Mouse (Mus musculus) gastrocnemius, postnatal 25 days (tissue): ENCODE data around the gene Knop1. TPM values are rescaled to one million over a fixed set of nuclear protein-coding genes. Genes with fewer than 3 reads are reported as not detected.

Experiments used
- DNase-seq: peaks from one replicate; pipeline ENCODE4 v3.0.0; 2022
- long read RNA-seq, 2 experiments: library from polyadenylated mRNA; stranded (forward); transcript quantifications; one replicate each; pipeline ENCODE4 v2.0.0; 2021
- total RNA-seq, 2 experiments: library from RNA; stranded (reverse); gene quantifications; 1 replicate in 1 of 2; 2 replicates in 1 of 2; pipeline ENCODE4 v1.2.3; 2021

The Knop1 gene
- 10 to 100 TPM; 23.5 to 26.0 TPM for total RNA-seq
- long read RNA-seq, experiment 1, full-length matches to known transcripts: 26 of 36 reads
- long read RNA-seq, experiment 1, partial matches to known transcripts: 2 of 36 reads
- long read RNA-seq, experiment 1, other reads (novel, unspliced or antisense): 8 of 36 reads
- long read RNA-seq, experiment 2, full-length matches to known transcripts: 25 of 32 reads
- long read RNA-seq, experiment 2, partial matches to known transcripts: 4 of 32 reads
- long read RNA-seq, experiment 2, other reads (novel, unspliced or antisense): 3 of 32 reads

DNA sequence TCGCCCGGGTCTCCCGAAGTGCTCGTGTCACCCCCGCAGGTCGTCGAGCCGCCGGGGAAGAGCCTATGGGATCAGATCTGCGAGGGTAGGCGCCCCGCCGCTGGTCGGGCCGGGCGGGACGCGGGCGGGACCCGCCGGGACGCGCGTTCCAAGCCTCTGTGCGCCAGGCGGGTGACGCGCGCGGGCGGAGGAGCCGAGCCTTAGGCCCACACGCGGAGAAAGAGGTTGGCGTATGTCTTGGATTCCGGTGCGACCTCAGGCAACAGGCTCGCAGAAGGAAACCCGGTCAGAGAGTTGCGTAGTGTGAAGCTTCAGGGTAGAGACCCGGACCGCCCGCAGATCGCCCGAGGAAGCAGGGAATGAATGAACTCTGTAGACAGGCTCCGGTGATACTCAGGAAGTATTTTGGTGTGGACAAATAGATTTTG lies at the start of gene Knop1:
TSS of gene Knop1 (minus strand) at position 378 of the 428 bp plus-strand sequence.
- DNase-seq: no peak

DNA sequence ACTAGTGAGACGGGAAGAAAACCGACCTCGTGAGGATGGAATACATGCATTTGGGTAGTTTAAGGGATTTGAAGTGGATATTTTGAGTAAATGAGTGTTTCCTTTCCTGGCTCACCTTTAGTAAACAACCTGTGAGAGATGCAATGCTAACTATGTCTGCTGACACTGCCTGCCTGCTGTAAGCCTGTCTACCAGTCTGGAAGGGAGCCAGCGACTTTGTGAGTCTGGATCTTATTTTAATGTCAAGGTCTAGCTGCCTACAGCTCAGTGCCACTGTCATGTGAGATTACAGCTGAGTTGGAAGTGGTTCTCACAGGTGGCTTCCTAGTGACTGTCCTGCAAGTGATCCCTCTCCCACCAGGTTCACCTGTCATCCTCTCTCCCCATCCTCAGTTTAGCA lies 48.5 kb upstream of the Knop1 start:
- DNase-seq: no peak

DNA sequence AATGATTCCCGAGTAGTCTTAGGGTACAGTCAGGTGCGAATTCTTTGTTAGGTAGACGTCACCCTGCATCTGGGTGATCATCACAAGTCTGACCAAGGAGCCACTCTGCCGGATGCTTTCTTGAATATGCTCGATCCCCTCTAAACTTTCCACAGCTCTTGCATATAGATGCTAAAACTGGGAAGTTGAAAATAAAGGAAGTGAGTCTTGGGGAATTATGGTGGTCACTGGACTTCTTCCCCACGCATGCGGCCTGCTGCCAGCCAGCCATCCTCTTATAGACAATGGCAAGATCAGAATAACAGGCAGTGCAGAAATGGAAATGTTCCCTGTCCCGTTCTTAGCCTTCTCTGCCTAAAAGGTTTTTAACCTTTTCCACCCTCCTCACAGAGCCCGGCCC lies 47.8 kb upstream of the Knop1 start:
- DNase-seq: no peak

DNA sequence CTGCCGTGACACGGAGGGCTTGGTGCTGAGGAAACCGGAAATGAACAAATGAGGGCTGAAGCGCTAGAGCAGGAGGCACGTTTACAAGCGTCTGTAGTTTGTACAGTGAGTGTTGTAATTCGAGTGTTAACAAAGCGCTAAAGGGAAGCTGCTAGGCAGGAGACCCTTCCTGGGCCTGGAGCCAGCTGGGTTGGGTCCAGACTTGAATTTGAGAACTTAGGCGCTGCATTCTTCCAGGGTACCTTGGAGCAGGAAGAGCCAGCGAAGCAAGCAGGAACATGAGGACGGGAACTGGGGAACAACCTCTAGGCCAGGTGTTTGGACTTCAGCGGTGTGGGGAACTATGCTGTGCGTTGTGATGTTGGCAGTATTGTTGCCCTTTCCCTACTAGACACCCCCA lies 46.9 kb upstream of the Knop1 start:
- no peak for DNase-seq

DNA sequence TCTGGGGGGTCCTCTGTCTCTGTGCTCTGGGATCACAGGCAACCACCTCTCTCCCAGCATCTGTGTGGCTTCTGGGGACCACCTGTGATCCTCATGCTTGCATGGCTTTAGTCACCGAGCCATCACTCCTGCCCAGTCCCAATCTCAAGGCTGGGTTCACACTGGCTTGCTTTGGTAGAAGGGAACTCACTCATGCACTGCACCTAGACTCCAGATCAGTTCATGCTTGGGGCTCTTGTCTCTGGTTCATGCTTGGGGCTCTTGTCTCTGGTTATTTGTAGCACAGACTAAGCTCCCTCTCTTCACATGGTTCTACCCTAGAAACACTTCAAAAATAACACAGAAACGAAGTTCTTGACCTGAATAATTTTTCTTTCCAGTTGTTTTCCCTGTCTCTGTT lies 44.0 kb upstream of the Knop1 start:
- no peak for DNase-seq

DNA sequence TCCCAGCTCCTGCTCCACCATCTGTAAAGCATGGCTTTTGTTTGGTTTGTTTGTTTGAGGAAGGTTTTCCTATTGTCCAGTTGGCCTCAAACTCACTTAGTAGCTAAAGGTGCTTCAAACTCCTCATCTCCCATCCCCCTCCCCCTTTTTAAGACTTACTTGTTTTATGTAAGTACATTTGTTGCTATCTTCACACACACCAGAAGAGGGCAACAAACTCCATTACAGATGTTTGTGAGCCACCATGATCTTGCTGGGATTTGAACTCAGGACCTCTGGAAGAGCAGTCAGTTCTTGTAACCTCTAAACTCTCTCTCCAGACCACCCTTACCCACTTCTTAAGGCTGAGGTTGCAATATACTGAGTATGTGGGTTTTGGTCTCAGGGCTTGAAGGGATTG lies 42.0 kb upstream of the Knop1 start:
- no peak for DNase-seq

DNA sequence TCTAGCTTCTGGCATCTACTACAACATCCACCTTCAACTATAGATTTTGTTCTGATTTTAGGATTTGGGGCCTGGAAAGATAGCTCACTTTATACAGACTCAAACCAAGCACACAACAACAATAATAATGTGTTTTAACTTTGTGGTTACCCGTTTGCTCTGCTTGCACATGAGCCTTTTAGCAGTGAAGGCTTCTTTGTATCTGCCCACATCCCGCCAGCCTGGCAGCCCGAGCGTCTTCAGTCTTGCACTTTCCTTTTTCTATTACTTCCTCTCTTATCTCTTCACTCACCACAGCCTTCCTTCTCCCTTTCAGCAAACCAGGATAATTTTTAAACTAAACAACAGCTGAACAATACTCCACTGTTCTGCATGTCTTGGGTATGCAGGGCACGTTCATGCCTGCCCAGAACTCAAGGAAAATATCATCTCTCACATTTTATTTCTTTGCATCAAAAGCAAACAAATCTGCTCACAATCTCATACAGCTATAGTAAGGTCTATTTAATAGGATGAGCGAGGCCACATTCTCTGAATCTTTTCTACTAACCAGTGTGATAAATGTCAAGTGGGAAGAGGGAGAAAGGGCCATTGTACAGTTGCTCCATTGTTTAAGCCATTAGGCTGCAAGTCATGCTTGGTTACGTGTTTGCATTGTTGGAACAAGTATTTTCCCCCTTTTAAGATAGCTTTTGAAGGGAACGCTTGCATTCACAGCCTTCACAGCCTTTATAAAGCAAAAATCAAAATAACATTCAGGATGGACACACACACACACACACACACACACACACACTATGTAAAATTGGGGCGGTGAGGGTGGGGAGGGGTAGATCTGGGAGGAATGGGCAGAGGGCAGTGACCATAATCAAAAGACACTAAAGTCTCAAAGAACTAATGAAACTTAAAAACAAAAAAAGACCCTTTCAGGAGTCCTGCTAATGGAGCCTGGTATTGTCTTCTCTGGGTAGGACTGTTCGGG lies 39.7 kb upstream of the Knop1 start:
- no peak for DNase-seq

DNA sequence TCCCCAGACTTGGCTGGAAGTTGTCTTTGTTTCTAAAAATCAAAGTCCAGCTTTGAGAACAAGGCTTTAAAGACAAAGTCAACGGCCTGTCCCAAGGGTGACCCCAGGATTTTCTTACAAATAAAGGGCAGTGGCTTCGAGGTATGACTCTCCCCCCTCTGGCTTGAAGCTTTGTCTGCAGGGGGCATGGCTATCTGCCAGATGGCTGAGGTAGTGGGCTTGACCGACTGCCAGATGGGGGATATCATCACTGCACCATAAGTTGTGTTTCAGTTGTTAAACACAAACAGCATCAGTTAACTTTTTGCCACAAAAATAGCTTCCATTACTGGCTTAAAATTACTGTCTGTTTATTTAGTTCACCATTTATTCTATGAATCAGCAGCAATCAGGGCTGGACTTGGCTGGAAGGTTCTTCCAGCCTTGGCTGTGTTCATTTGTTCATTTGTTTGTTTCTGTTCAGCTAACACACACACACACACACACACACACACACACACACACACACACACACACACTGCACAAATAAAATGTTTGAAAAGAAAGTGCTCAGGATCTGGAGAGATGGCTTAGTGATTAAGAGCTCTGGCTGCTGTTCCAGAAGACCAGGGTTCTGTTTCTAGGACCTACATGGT lies 33.1 kb upstream of the Knop1 start:
- DNase-seq: no peak

DNA sequence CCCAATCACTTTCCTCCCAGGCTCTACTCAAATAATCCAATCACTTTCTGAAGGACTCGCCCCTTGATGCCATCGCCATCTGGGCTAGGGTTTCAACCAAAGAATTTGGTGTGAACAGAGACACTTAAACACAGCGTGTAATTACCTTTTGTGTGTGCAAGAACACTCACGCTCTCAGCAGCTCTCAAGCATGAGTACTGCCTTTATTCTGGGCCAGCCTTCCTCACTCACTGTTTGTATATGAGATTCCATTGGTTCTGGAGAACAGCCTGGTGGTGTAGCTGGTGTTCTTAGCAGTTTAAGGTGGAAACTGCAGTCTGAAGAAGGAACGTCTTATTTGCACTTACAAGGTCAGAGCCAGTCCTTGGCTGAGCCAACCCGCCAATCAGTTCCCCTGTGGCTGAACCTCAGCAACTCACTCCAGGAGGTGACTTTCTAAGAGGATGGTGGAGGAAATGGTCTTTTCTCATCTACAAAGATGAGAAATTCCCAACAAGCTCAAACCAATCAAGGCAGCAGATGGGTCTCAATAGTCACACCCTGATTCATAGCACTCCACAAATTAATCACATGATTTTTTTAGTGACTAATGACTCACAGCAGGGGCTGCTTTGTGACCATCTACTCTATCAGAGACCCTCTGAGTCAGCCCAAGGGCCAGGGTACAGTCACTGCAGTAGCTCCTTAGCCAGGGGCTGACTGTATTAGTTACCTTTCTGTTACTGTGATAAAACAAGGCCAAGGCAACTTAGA lies 31.4 kb upstream of the Knop1 start:
- no peak for DNase-seq

DNA sequence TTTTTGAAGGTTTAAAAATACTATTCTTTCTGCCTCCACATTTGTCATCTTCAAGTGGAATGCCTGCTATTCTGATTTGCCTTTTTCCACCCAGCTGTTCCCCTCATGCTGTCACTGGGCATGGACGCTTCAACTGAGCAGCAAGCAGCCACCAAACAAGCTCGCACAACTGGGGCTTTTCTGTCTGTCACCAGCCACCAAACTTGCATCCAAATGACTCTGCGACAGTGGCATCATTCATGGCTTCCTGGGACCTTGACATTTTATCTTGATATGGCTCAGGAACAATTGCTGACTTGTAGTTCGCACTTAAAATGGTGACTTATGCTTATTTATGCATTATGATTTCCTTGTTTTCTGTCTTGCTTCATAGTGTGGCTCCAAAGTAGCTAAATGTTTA lies 28.9 kb upstream of the Knop1 start:
- DNase-seq: no peak

DNA sequence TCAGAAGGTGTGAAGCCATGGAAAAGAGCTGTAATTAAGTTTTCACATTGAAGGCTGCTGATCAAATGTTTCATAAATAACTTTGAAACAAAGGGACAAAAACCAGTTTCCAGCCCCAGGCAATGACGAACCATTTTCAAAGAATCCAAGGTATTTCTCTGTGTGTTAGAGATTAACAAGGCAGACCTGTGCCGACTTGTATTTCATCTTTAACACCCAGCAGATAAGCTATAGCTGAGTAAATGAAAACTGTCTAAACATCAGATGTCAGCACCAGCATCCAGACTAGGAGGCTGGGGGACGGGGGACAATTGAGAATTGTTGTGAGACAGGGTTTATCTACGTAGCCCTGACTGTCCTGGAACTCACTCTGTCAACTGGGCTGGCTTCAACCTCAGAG lies 27.9 kb upstream of the Knop1 start:
- no peak for DNase-seq

DNA sequence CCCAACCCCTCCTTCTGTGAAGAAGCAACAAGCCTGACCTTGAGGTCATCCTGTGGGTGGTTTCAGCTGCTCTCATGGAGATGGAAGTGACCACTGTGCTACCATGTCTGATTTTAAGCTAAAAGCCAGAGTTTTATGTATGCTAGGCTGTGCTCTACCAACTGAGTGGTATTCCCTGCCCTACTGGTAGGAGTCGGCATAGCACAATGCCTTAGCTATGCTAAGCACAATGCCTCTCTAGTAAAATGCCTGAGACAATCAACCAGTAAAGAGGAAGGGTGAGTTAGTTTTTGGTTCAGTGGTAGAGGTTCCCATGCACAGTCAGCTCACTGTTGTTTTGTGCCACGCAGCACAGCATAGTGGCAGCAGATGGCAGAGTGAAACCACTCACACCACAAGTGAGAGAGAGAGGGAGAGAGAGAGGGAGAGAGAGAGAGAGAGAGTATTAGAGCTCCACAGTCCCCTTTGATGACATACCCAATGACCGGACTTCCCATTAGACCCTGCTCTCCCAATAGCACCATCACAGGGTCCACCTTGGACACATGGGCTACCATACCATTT lies 23.5 kb upstream of the Knop1 start:
- no peak for DNase-seq

DNA sequence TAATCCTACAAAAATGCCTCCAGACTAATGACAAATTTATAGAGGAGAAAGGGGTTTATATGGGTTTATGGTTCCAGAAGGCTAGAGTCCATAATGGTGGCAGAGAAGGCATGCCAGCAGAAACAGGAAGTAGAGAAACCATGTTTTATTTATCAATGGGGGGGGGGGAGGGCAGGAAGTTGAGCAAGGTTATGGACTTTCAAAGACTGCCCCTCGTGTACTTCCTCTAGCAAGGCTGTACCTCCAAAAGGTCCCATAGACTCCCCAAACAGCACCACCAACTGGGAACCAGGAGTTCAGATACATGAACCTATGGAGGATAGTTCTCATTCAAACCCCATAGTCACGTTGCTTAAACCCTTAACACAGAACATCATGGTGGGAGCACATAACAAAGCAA lies 9.3 kb upstream of the Knop1 start:
- no peak for DNase-seq

DNA sequence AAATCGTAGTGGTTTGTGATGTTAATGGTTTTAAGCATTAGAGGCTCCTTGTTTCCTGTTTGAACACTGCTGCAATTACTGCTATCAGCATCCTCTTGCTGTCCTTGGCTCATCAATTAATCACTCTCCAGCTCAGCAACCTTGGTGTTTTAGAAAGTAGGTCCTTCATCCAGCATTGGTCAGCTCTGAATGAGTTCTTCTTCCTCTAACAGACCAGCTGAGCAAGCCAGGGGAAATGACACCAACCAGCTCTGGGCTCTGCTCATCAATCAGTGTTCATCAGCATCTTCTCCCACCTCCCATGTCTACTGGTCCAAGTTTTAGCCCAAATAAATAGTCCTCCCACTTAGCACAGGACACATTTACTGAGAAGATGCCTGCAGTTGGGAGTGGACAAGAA lies 2.6 kb upstream of the Knop1 start:
- no peak for DNase-seq

DNA sequence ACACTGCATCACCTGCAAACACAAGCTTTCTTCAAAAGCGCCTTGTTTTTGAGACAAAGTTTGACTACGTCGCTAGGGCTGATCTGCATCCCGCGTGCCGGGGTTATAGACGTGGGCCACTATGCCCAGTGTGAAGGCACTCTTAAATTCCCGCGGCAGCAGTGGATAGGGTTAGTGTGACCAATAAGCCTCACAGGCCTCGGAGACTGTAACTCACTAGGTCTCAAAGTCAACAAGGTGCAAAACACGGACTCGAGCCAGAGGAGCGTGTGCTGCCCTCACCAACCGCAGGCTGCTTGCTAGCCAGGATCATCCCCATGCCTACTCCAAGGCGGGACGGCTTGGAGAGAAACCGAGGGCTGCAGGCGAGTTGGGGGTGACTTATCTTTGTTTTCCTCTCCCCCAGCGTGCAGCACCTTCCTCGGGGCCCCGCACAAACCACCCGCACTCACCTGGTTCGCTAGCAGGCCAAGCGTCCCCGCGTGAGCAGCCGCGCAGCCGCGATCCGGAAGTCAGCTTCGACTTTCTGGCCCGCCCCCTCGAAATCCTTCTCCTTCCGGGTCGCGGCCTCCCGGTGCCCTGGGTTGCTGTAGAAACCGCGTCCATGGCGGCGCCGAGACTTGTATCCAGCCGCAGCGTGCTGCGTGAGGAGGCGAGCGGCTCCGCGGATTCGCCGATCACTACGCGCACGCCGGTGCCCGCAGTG lies 730 bp downstream of the Knop1 start, which contains the start of gene Iqck:
TSS of gene Iqck (plus strand) at position 582 of the 706 bp plus-strand sequence.
- DNase-seq: peak; percentile 87

DNA sequence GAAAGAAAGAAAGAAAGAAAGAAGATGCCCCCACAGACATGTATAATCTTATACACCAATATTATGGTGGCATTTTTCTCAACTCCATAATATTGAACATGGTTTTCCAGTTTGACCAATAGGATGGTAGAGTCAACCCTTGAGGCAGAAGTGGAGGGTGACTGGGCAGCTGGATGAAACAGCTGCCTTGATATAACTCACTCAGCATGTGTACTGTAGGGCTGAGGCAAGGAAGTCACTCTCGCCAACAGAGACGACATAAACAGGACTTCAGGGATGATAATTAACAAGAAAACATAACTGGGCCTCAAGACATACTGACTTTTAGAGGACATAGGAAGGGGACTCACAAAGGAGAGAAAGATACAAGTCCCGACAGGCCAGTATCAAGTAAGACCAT lies 1.4 kb downstream of the Knop1 start:
- DNase-seq: no peak

DNA sequence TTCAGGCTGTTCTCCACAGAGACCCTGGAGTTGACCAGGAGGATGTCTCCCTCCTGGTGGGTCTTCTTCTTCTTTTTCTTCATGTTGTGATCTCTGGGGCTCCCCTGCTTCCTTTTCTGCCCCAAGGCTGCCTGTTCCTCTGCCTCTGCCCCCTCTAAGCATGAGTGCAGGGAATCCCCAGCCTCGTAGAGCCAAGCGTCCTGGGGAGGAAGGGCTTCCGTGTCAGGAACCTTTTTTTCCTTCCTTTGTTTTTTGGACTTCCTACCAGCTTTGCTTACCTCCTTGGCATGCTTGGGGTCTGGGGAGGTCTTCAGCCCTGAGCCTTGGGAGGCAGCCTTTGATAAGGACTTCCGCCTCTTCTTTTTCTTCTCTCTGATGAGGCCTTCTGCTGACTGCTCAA lies 3.4 kb downstream of the Knop1 start:
- no peak for DNase-seq

DNA sequence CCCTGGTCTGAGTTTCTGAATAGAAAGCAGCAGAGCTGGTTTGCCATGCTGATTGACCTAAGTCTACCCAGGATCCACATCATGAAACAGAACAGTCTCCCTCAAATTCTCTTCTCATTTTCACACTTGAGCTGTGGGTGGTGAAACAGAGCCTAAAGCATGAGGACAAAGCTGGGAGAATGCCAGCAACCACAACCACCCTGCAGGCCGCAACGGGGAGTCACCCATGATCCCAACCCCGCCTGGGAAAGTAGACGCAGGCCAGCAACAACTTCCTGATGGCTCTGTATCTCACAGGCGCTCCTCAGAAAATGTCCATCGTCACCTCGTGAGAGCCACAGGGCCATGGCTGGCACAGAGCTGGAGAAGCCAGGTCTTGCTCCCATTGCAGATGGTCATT lies 4.5 kb downstream of the Knop1 start:
- DNase-seq: no peak

DNA sequence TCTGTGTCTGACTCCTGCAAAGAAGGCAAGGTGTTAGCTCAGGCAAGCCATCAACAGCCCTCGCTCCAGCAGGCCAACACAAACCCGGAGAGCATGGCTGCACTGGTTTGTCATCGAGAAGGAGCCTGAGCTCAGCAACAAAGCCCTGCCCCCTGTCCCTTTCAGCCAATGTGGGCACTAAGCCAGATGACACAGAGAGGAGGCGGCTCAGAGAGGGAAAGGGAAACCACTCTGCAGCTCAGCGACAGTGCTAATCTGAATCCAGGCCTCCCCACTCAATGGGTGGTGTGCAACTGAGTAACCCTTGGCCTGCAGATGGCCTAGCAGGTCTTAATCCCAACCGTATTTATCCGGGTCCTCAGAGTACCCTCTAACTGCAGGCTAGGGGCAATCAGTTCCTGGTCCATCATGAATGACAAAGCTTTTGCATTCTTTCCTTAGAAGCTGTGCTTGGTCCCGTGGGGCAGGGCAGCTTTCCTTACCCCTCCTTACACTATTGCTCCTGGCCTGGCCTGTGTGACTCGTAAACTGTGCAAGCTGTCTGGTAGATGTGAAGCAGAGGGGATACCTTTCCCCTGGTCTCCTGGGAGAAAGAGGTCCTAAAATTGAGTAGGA lies 5.3 kb downstream of the Knop1 start:
- DNase-seq: peak; percentile 27

DNA sequence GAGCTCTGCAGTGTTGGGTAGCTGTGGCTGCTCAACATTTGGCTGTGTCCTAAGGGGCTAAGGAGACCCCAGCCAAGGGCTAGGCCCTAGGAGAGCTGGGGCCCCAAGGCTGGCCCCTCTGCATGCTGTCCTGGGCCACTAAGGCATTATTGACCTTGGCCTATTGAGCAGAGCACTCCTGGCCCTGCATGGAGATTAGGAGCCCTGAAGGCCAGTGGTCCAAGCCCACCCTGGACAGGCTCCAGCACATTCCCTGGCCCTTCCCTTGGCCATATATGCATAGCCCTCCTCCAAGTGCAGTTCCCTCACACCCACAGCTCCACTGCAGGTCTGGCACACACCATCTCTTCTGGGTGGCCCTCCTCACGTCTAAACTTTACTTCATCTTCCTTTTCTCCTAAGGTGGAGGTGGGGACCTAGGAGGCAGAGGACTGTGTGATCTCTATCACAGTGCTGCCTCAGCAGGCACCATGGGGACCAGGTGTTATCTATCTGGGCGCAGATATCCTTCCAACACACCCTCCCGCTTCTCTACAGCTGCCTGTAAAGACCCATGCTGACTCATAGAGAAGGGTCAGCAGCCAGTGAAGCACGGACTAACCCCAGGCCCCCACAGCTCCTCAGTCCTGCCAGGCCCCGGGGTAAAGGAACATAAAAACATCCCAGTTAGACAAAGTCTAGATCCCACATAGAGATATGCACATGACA lies 6.4 kb downstream of the Knop1 start:
- no peak for DNase-seq
